Comparison of ENCODE assay signal across 9 mouse cellular contexts in genomic region chr6:120604020-120604958, GRCm38 (mm10).
DNase-seq lines count a peak whose midpoint lies in the region; ATAC-seq lines count a peak whose summit lies in the region.
"Had no signal": no experiment of that assay in that cellular context is flagged by ENCODE, and none has a peak within 500 bp of the region (broad histone marks: within the 10 kb centered on the region; RNA-seq: fewer than 3 reads in every experiment).

No protein-coding gene starts in this region.

- 44% methylated on average over 6 of the region's 6 CpGs for WGBS in hindbrain, embryonic 12.5 days
- WGBS in hindbrain, embryonic 16.5 days = 45% methylated on average over 6 of the region's 6 CpGs
- WGBS in forebrain, embryonic 12.5 days = 28% methylated on average over 6 of the region's 6 CpGs

- H3K9ac ChIP-seq in hindbrain, embryonic 12.5 days = no peak overlapping the region
- no peak overlapping the region for H3K9ac ChIP-seq in hindbrain, embryonic 16.5 days (ENCODE audit: low read depth, low read length)
- no peak overlapping the region for H3K9ac ChIP-seq in forebrain, embryonic 12.5 days
- H3K9ac ChIP-seq: embryonic facial prominence, embryonic 15.5 days had no signal

- peak; percentile 63; the same call in 1 of the 2 replicates for ATAC-seq in hindbrain, embryonic 12.5 days (ENCODE audit: low FRiP score)
- ATAC-seq in hindbrain, embryonic 16.5 days = no peak; the same call in 1 of the 2 replicates
- peak; percentile 79 for ATAC-seq in forebrain, embryonic 12.5 days (ENCODE audit: low FRiP score)
- ATAC-seq in megakaryocyte, adult 5-6 weeks (ENCODE audit: poor library complexity, severe bottlenecking) = peak; percentile 49

- H3K27ac ChIP-seq in hindbrain, embryonic 12.5 days = peak overlapping the region; percentile 55; the same call in 1 of the 2 replicates
- no peak overlapping the region for H3K27ac ChIP-seq in hindbrain, embryonic 16.5 days (ENCODE audit: low read depth, low read length)
- H3K27ac ChIP-seq in forebrain, embryonic 12.5 days = peak overlapping the region; percentile 70
- H3K27ac ChIP-seq: embryonic facial prominence, embryonic 15.5 days had no signal

- no peak overlapping the region for H3K4me3 ChIP-seq in hindbrain, embryonic 12.5 days
- no peak overlapping the region for H3K4me3 ChIP-seq in hindbrain, embryonic 16.5 days (ENCODE audit: low read length)
- H3K4me3 ChIP-seq in forebrain, embryonic 12.5 days (replicated peaks) = no peak overlapping the region
- H3K4me3 ChIP-seq: embryonic facial prominence, embryonic 15.5 days had no signal

- peak; percentile 79 for DNase-seq in MEL-GATA-1-ER (ENCODE audit: extremely low read depth, low read depth)
- DNase-seq in thymus, postnatal 0 days (ENCODE audit: low spot score) = no peak
- DNase-seq in left cerebral cortex, postnatal 14 days (ENCODE audit: low spot score in 2 of 2) = no peak
- no peak for DNase-seq in thymus, adult 18-20 months

- H3K27me3 ChIP-seq in hindbrain, embryonic 12.5 days = no peaks in the 10 kb centered on the region
- no peaks in the 10 kb centered on the region for H3K27me3 ChIP-seq in hindbrain, embryonic 16.5 days (replicated peaks; ENCODE audit: control insufficient read depth, insufficient read depth, low read length)
- peaks cover 20% of the 10 kb centered on the region for H3K27me3 ChIP-seq in forebrain, embryonic 12.5 days
- H3K27me3 ChIP-seq: embryonic facial prominence, embryonic 15.5 days had no signal

- H3K9me3 ChIP-seq in hindbrain, embryonic 12.5 days (replicated peaks) = no peaks in the 10 kb centered on the region
- H3K9me3 ChIP-seq in hindbrain, embryonic 16.5 days (ENCODE audit: control insufficient read depth, low read length) = no peaks in the 10 kb centered on the region
- H3K9me3 ChIP-seq in forebrain, embryonic 12.5 days = no peaks in the 10 kb centered on the region
- H3K9me3 ChIP-seq: embryonic facial prominence, embryonic 15.5 days had no signal

- no peaks in the 10 kb centered on the region for H3K36me3 ChIP-seq in hindbrain, embryonic 12.5 days
- H3K36me3 ChIP-seq in hindbrain, embryonic 16.5 days (ENCODE audit: control insufficient read depth, insufficient read depth, low read length) = no peaks in the 10 kb centered on the region
- no peaks in the 10 kb centered on the region for H3K36me3 ChIP-seq in forebrain, embryonic 12.5 days (replicated peaks)
- H3K36me3 ChIP-seq: embryonic facial prominence, embryonic 15.5 days had no signal

- H3K4me2 ChIP-seq in hindbrain, embryonic 12.5 days (replicated peaks) = no peak overlapping the region
- no peak overlapping the region for H3K4me2 ChIP-seq in hindbrain, embryonic 16.5 days (ENCODE audit: low read length)
- H3K4me2 ChIP-seq in forebrain, embryonic 12.5 days = no peak overlapping the region
- H3K4me2 ChIP-seq: embryonic facial prominence, embryonic 15.5 days had no signal

- H3K4me1 ChIP-seq in hindbrain, embryonic 12.5 days = peaks cover 6% of the 10 kb centered on the region
- H3K4me1 ChIP-seq in hindbrain, embryonic 16.5 days (ENCODE audit: control insufficient read depth, insufficient read depth, low read depth, low read length) = no peaks in the 10 kb centered on the region
- H3K4me1 ChIP-seq in forebrain, embryonic 12.5 days = peaks cover 13% of the 10 kb centered on the region
- H3K4me1 ChIP-seq: embryonic facial prominence, embryonic 15.5 days had no signal

- intact Hi-C loops in left cerebral cortex, postnatal 14 days (cut with DNase I) = no loop called here
